Mouse (Mus musculus) kidney, adult 2 months (tissue): ENCODE results near the gene Mfsd14b.

Experiments used
- CTCF ChIP-seq: fragments of 200-500 bp; conservative IDR thresholded peaks from 2 replicates; pipeline ENCODE4 v1.5.1; 2011; ENCODE audit warnings: low read depth, mild to moderate bottlenecking, control low read depth, low read length, moderate library complexity, mixed read lengths; ENCODE audit not compliant: insufficient read depth, insufficient read length
- POLR2A ChIP-seq: fragments of 200-500 bp; IDR thresholded peaks from one replicate; pipeline ENCODE4 v1.6.1; 2011; ENCODE audit warnings: low read depth, low read length, control low read depth

GRCm38 (mm10) chr13:65069969-65070368, 42.8 kb downstream of the Mfsd14b start:
- TF ChIP-seq POLR2A = no peak
- no peak for TF ChIP-seq CTCF
